Mouse (Mus musculus): ENCODE measurements around the gene Fry. TPM values are rescaled to one million over a fixed set of nuclear protein-coding genes. Genes with fewer than 3 reads are reported as not detected.

Fry gene
- polyA plus RNA-seq, 1 experiment: 28.4 TPM

DNA sequence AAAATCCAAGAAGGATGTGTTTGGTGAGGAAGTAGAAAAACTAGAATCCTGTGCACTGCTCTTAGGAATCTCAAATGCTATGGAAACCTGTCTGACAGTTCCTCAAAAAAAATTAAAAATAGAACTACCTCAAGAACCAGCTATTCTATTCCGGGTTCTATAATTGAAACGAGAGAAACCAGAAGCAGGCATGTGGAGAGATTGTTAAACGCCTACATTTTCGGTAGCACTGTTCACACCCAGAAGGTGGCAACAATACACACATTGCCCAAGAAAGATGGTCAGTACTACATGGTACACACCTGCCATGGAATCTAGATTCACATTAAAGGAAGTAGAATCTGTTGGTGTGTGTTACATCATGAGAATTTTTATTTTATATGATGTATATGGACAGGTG, 28.2 kb downstream of the Fry start:
- H3K9me3 ChIP-seq (replicated peaks; ENCODE audit: control insufficient read depth, insufficient read depth, low read length, poor library complexity, severe bottlenecking): no peaks in the 10 kb centered on the region
- H3K4me1 ChIP-seq (ENCODE audit: control insufficient read depth, insufficient read depth, low read length): no peaks in the 10 kb centered on the region
- H3K4me3 ChIP-seq (ENCODE audit: low read depth, low read length): no peak overlapping the region
- TF ChIP-seq POLR2A (IDR thresholded peaks at IDR 0.05; ENCODE audit: insufficient read depth, low read length) (no peak), EP300 (IDR thresholded peaks at IDR 0.05; ENCODE audit: insufficient read depth, low read depth, low read length) (no peak), CTCF (IDR thresholded peaks at IDR 0.05; ENCODE audit: low read depth, low read length) (no peak)
- H3K9ac ChIP-seq (ENCODE audit: low read depth, poor library complexity, severe bottlenecking): no peak overlapping the region
- H3K27ac ChIP-seq (ENCODE audit: insufficient read depth, low read length): no peak overlapping the region
- H3K36me3 ChIP-seq (ENCODE audit: control insufficient read depth, insufficient read depth, low read length, poor library complexity, severe bottlenecking): no peaks in the 10 kb centered on the region
- no peaks in the 10 kb centered on the region for H3K27me3 ChIP-seq (ENCODE audit: control insufficient read depth, insufficient read depth, low read length, poor library complexity, severe bottlenecking)

DNA sequence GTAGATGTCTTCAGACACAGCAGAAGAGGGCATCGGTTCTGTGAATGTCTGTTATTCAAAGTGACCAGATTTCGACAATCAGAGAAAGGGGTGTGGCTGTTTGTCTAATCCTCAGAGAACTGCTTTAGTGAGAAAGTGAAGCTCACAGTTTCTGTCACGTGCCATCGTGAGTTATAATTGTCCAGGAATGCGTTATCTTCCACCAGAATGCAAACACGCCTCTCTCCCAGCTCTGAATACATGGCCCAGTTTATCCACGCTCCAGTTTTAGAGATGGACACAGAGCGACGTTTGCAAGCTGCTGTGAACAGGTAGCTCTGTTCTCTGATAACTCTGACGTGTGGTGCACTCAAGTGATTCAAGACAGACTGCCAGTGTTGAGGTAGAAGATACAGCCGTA, 31.3 kb downstream of the Fry start:
- Histone ChIP-seq H3K4me1 (ENCODE audit: control insufficient read depth, insufficient read depth, low read length) (no peaks in the 10 kb centered on the region), H3K9ac (ENCODE audit: low read depth, poor library complexity, severe bottlenecking) (no peak overlapping the region), H3K27ac (ENCODE audit: insufficient read depth, low read length) (no peak overlapping the region), H3K36me3 (ENCODE audit: control insufficient read depth, insufficient read depth, low read length, poor library complexity, severe bottlenecking) (no peaks in the 10 kb centered on the region), H3K9me3 (replicated peaks; ENCODE audit: control insufficient read depth, insufficient read depth, low read length, poor library complexity, severe bottlenecking) (no peaks in the 10 kb centered on the region), H3K27me3 (ENCODE audit: control insufficient read depth, insufficient read depth, low read length, poor library complexity, severe bottlenecking) (no peaks in the 10 kb centered on the region), H3K4me3 (ENCODE audit: low read depth, low read length) (no peak overlapping the region)
- TF ChIP-seq POLR2A (IDR thresholded peaks at IDR 0.05; ENCODE audit: insufficient read depth, low read length): no peak
- no peak for TF ChIP-seq EP300 (IDR thresholded peaks at IDR 0.05; ENCODE audit: insufficient read depth, low read depth, low read length)
- TF ChIP-seq CTCF (IDR thresholded peaks at IDR 0.05; ENCODE audit: low read depth, low read length): no peak

DNA sequence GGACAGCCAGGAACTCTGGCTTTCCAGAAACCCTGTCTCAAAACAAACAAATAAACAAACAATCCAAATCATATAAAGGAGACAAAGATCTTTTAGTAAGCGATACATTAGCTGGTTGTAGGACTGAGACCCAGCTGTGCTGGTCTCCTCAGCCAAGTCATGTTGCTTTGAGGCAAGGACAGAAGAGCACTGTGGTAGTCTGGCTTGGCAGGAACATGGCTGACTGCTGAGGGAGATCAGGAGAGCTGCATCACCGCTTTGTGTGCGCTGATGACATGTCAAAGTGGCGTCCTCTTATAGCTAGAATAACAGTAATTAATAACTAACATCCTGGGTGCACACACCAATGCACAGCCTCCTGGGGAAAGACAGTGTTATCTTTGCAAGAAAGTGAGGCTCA, 32.5 kb downstream of the Fry start:
- H3K9ac ChIP-seq (ENCODE audit: low read depth, poor library complexity, severe bottlenecking): no peak overlapping the region
- H3K27ac ChIP-seq (ENCODE audit: insufficient read depth, low read length): no peak overlapping the region
- no peaks in the 10 kb centered on the region for H3K27me3 ChIP-seq (ENCODE audit: control insufficient read depth, insufficient read depth, low read length, poor library complexity, severe bottlenecking)
- no peaks in the 10 kb centered on the region for H3K36me3 ChIP-seq (ENCODE audit: control insufficient read depth, insufficient read depth, low read length, poor library complexity, severe bottlenecking)
- H3K9me3 ChIP-seq (replicated peaks; ENCODE audit: control insufficient read depth, insufficient read depth, low read length, poor library complexity, severe bottlenecking): no peaks in the 10 kb centered on the region
- H3K4me3 ChIP-seq (ENCODE audit: low read depth, low read length): no peak overlapping the region
- TF ChIP-seq EP300 (IDR thresholded peaks at IDR 0.05; ENCODE audit: insufficient read depth, low read depth, low read length) (no peak), CTCF (IDR thresholded peaks at IDR 0.05; ENCODE audit: low read depth, low read length) (no peak), POLR2A (IDR thresholded peaks at IDR 0.05; ENCODE audit: insufficient read depth, low read length) (no peak)
- H3K4me1 ChIP-seq (ENCODE audit: control insufficient read depth, insufficient read depth, low read length): no peaks in the 10 kb centered on the region

DNA sequence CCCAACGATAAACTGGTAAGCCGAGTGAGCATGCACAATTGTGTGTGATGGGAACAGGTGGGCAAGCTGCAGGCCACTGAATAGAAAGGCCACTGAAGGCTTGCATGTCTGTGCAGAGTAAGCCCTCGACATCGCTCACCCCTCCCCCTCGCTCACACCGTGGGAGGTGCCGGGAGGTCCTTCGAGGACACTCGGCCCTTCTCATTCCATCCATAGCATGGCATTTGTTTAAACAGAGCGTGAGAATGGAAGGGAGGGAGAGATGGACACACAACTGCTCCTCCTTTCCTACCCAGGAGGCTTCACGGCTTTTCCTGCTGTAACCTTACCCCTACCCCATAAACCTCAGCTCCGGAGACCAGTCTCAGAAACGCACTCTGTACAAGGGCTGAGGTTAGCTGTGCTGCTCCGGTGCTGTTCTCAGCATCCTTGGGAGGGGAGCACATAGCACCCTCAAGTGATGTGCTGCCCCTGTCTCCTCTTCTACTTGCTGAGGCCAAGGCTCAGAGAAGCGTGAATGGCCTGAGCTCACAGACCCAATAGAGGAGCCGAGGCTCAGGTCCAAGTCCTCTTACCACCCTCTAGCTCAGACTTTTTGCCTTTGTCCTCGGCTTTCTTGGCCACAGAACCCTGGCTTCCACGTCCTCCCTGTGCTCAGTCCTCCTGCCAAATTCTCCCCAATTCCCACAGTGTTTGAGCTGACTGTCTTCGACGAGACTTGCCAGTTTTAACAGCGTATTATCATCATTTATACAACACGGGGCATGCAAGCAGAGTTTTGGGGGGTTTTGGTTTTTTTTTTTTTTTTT, 33.8 kb downstream of the Fry start:
- Histone ChIP-seq H3K36me3 (ENCODE audit: control insufficient read depth, insufficient read depth, low read length, poor library complexity, severe bottlenecking) (no peaks in the 10 kb centered on the region), H3K4me1 (ENCODE audit: control insufficient read depth, insufficient read depth, low read length) (no peaks in the 10 kb centered on the region), H3K27ac (ENCODE audit: insufficient read depth, low read length) (no peak overlapping the region)

DNA sequence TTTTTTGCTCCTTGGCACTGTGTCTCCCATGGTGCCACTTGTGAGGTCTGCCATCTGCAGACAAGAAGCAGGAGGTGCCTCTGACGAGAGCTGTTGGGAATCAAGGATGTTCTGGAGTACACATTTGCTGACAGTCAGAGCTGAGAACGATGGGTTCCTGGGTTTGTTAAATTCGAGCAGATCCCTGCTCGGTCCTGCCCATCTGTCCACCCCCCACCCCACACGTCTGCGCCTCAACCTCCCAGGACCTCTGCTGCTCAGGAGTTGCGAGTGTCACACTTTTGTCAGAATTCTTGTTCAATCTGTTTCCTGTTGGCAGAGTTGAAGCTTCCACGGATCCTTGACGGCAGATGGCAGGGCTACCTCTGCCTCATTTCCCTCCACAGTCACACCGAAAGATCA, 34.4 kb downstream of the Fry start:
- H3K4me1 ChIP-seq (ENCODE audit: control insufficient read depth, insufficient read depth, low read length): no peaks in the 10 kb centered on the region
- H3K27me3 ChIP-seq (ENCODE audit: control insufficient read depth, insufficient read depth, low read length, poor library complexity, severe bottlenecking): no peaks in the 10 kb centered on the region
- TF ChIP-seq CTCF (IDR thresholded peaks at IDR 0.05; ENCODE audit: low read depth, low read length): no peak
- TF ChIP-seq EP300 (IDR thresholded peaks at IDR 0.05; ENCODE audit: insufficient read depth, low read depth, low read length): no peak
- no peak for TF ChIP-seq POLR2A (IDR thresholded peaks at IDR 0.05; ENCODE audit: insufficient read depth, low read length)
- no peaks in the 10 kb centered on the region for H3K9me3 ChIP-seq (replicated peaks; ENCODE audit: control insufficient read depth, insufficient read depth, low read length, poor library complexity, severe bottlenecking)
- H3K27ac ChIP-seq (ENCODE audit: insufficient read depth, low read length): no peak overlapping the region
- H3K36me3 ChIP-seq (ENCODE audit: control insufficient read depth, insufficient read depth, low read length, poor library complexity, severe bottlenecking): no peaks in the 10 kb centered on the region
- H3K4me3 ChIP-seq (ENCODE audit: low read depth, low read length): no peak overlapping the region
- H3K9ac ChIP-seq (ENCODE audit: low read depth, poor library complexity, severe bottlenecking): no peak overlapping the region

More for the DNA sequence above, 33.8 kb downstream of the Fry start:
- H3K9ac ChIP-seq (ENCODE audit: low read depth, poor library complexity, severe bottlenecking): no peak overlapping the region
- no peaks in the 10 kb centered on the region for H3K9me3 ChIP-seq (replicated peaks; ENCODE audit: control insufficient read depth, insufficient read depth, low read length, poor library complexity, severe bottlenecking)
- no peak overlapping the region for H3K4me3 ChIP-seq (ENCODE audit: low read depth, low read length)
- TF ChIP-seq POLR2A (IDR thresholded peaks at IDR 0.05; ENCODE audit: insufficient read depth, low read length) (no peak), CTCF (IDR thresholded peaks at IDR 0.05; ENCODE audit: low read depth, low read length) (no peak), EP300 (IDR thresholded peaks at IDR 0.05; ENCODE audit: insufficient read depth, low read depth, low read length) (no peak)
- H3K27me3 ChIP-seq (ENCODE audit: control insufficient read depth, insufficient read depth, low read length, poor library complexity, severe bottlenecking): no peaks in the 10 kb centered on the region

DNA sequence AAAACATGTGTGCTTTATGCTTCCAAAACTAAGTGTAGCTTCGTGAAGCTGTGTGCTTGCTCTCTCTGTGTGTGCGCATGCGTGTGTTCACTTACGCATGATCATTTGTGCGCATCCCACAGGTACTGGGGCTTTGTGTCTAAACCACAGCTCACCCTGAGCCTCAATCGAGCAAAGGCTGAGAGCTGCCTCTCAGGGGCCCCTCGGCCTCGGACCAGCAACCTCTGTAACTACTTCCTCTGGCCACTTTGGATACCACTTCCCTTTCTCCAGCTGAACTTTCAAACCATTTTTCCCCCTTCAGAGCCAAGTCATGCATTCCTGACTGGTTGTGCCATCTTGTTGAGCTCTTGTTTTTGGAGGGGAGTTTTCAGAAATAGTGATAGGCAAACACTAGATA, 36.9 kb downstream of the Fry start:
- no peak overlapping the region for H3K9ac ChIP-seq (ENCODE audit: low read depth, poor library complexity, severe bottlenecking)
- H3K4me1 ChIP-seq (ENCODE audit: control insufficient read depth, insufficient read depth, low read length): no peaks in the 10 kb centered on the region
- no peak for TF ChIP-seq EP300 (IDR thresholded peaks at IDR 0.05; ENCODE audit: insufficient read depth, low read depth, low read length)
- no peak for TF ChIP-seq CTCF (IDR thresholded peaks at IDR 0.05; ENCODE audit: low read depth, low read length)
- TF ChIP-seq POLR2A (IDR thresholded peaks at IDR 0.05; ENCODE audit: insufficient read depth, low read length): no peak
- no peaks in the 10 kb centered on the region for H3K27me3 ChIP-seq (ENCODE audit: control insufficient read depth, insufficient read depth, low read length, poor library complexity, severe bottlenecking)
- no peaks in the 10 kb centered on the region for H3K36me3 ChIP-seq (ENCODE audit: control insufficient read depth, insufficient read depth, low read length, poor library complexity, severe bottlenecking)
- H3K27ac ChIP-seq (ENCODE audit: insufficient read depth, low read length): no peak overlapping the region
- H3K4me3 ChIP-seq (ENCODE audit: low read depth, low read length): no peak overlapping the region
- no peaks in the 10 kb centered on the region for H3K9me3 ChIP-seq (replicated peaks; ENCODE audit: control insufficient read depth, insufficient read depth, low read length, poor library complexity, severe bottlenecking)
